Mouse (Mus musculus): Measurements from ENCODE around the gene Gm14459. TPM values are rescaled to one million over a fixed set of nuclear protein-coding genes. Genes with fewer than 3 reads are reported as not detected.
"Not testable (repeated sequence)": the region's sequence is repeated elsewhere in the genome, so short reads cannot be mapped to it uniquely, and the experiment has no call there.

Gm14459 gene
- not detected for polyA plus RNA-seq (2017; shearing (Covaris generic))

GRCm38 (mm10) chrX:8524854-8525253 is at the start of gene Gm14459:
TSS of gene Gm14459 (minus strand) at chrX:8524954.
- ATAC-seq, result no peak

DNA sequence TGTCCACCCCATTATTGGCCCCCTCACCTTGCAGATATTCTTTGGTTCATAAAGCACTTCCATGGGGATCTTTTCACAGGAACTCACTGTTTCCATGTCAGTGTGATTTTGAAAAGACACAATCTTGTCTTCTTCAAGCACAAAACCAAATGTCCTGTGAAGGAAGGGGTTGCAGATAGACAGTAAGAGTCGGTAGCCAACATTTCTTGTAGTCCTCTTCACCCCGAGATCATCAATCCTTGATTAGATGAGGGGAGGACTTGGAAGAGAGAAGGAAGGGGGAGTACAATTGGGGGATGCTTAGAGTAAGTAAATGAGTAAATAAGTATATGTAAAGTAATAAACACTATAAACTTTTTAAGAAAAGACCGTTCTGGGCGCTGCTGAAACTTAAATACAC is 23.4 kb upstream of the Gm14459 start, which contains the start of gene Ssxb6:
TSS of gene Ssxb6 (minus strand) at position 101 of the 400 bp plus-strand sequence.
- ATAC-seq, result not testable (repeated sequence)

Other genes with a start within 250 kb of the Gm14459 start
- gene Ssxb10, start 197.5 kb downstream of the Gm14459 start, polyA plus RNA-seq (2017; shearing (Covaris generic)), result not detected
- not detected for gene Ssxb9, start 158.0 kb downstream of the Gm14459 start, polyA plus RNA-seq (2017; shearing (Covaris generic))
- not detected for gene Ssxb1, start 111.6 kb downstream of the Gm14459 start, polyA plus RNA-seq (2017; shearing (Covaris generic))
- not detected for gene Ssxb2, start 63.2 kb downstream of the Gm14459 start, polyA plus RNA-seq (2017; shearing (Covaris generic))
- gene Ssxb6, start 23.3 kb upstream of the Gm14459 start, polyA plus RNA-seq (2017; shearing (Covaris generic)), result not detected
- not detected for gene Ssxb3, start 66.9 kb upstream of the Gm14459 start, polyA plus RNA-seq (2017; shearing (Covaris generic))
- not detected for gene Ssxb8, start 165.9 kb upstream of the Gm14459 start, polyA plus RNA-seq (2017; shearing (Covaris generic))
- gene Ssx9, start 223.5 kb upstream of the Gm14459 start, polyA plus RNA-seq (2017; shearing (Covaris generic)), result not detected